Mouse (Mus musculus) heart, postnatal 25 days (tissue): ENCODE data around the gene Polr2c. TPM values are rescaled to one million over a fixed set of nuclear protein-coding genes. Genes with fewer than 3 reads are reported as not detected.
"Not testable (repeated sequence)": the region's sequence is repeated elsewhere in the genome, so short reads cannot be mapped to it uniquely, and the experiment has no call there.

ENCODE experiments used
- DNase-seq: peaks from one replicate; pipeline ENCODE4 v3.0.0; 2022; ENCODE audit warnings: low spot score
- intact Hi-C: fragments of 180-260 bp; cut with DNase I; formaldehyde crosslinking; loops from one replicate; pipeline ENCODE4 v1.15.1; 2025
- total RNA-seq, 2 experiments: library from RNA; stranded (reverse); gene quantifications; 2 replicates each; pipeline ENCODE4 v1.2.3; 2021

Polr2c gene
- 10 to 100 TPM; 57.5 to 64.3 TPM for total RNA-seq

DNA sequence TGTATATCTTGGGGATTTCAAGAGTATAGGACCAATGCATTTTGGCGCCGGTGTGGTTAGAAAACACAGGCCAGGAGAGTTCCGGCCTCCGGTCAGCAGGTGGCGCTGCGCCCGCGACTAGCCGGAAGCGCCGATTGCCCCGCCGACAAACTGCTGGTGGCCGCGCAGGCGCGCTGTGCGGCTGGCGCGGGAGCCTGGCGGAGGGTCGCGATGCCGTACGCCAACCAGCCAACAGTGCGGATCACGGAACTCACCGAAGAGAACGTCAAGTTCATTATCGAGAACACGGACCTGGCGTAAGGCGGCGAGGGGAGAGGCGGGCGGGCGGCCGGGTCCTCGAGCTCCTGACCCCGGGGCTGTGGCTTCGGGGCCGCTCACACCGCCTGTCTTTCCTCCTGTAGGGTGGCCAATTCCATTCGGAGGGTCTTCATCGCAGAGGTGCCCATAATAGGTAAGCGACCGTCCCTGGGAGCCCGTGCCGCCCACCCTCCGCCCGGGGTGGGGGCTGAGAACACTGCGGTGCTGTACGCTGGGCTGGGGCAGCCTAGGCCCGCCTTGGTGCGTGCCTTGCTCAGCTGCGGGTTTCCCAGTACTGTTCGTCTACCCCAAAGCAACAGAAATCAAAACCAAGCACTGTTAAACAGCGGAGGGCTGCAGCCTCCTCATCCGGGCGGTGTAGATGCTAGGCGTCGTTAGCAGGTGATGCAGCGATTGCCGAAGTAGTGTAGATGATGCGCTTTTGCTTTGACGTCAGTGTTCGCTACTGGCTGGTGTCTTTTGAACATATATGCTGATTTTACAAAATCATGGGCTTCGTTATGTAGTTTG is at the start of gene Polr2c:
Gene Polr2c, plus strand, starts transcription at position 105 of the 828 bp plus-strand sequence.
- intact Hi-C loops: no loop called here
- DNase-seq: peak; percentile 66

DNA sequence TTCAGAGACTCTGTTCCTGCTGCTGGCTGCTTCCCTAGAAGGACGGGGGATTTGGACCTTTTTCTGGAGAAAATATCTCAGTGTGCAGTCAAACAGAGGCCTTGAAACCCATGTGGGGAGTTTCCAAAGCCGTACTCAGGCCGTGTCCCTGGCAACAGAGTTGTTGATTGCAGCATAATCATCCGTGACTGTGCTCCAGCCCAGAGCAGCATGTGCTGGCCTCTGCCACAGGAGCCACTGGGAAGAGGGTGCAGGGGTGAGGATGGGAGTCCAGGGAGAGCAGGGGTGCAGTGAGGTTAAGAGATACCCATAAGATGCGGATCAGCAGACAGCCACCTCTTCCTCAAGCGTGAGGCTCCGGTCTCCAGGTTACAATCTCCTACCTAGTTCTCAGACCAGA is 49.7 kb upstream of the Polr2c start:
- no peak for DNase-seq
- intact Hi-C loops: no loop called here

DNA sequence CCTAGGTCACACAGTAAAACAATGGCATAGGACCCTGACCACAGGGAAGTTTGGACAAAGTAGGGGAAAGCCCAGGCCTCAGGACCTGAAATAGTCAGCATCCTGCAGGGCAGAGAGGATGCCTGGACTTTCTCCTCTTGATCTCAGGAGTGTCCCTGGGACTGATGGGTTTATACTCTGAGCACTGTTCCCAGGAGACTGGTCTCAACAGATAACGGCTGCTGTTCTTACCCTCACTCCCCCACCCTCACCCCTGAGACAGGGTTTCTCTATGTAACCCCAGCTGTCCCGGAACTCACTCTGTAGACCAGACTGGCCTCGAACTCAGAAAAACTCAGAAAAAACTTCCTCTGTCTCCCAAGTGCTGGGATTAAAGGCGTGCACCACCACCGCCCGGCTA is 48.9 kb upstream of the Polr2c start:
- intact Hi-C loops: no loop called here
- DNase-seq: no peak

DNA sequence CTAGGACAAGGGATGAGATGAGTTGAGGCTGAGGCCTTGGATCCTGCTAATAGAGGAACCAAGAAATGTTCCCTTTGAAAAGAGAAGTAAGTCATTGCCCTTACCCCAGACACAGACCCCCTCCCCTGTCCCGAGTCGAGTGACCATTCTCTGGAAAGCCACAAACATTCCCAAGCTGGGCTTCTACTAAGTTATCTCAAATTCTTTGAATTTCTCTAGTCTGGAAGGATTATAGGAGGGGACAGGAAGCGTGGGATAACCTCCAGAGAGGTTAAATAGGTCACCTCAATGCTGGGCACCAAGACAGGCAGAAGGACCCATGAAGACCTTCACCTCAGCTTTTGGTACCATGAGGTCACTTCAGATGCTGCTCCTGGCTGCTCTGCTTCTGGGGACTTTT is 47.1 kb upstream of the Polr2c start, which contains the start of gene Ccl17:
Gene Ccl17, plus strand, starts transcription at position 301 of the 400 bp plus-strand sequence.
- intact Hi-C loops: loop anchor here (2.0 to 5.0 kb wide), 3 partner anchors 25 to 283 kb away; partner anchors contain the start of genes Fam192a and Rspry1
- no peak for DNase-seq

DNA sequence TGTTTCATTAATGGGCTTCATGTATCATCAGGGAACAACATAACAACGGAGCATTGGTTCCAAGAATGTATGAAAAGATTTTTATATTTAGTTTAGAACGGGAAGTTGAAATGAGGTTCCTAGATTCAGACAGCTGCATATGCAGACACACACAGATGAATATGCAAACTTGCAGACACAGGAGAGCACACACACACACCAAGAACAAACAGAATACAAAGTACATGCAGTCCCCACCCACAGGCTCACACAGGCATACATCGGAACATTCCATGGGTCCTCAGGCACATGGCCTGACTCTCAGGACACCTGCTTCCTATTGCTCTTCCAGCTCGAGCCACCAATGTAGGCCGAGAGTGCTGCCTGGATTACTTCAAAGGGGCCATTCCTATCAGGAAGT is 46.4 kb upstream of the Polr2c start:
- DNase-seq: no peak
- intact Hi-C loops: loop anchor here (2.0 to 5.0 kb wide), 3 partner anchors 26 to 284 kb away; partner anchors contain the start of genes Fam192a and Rspry1

DNA sequence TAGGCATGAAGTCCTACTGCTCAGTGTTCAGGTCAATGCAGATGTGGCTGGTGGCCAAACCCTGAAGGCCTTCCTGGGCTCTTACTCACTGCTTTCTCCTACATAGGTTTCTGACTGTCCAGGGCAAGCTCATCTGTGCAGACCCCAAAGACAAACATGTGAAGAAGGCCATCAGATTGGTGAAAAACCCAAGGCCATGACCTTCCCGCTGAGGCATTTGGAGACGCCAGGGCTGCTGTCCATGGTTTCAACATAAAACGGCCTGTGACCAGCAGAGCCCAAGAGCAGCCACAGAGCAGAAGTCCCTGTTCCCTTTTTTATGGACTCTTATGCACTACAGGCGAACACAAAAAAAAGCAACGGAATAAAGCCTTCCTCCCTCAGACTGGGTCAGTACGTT is 45.6 kb upstream of the Polr2c start:
- intact Hi-C loops: loop anchor here (1.0 to 5.0 kb wide), 4 partner anchors 27 to 284 kb away; partner anchors contain the start of genes Fam192a and Rspry1
- no peak for DNase-seq

DNA sequence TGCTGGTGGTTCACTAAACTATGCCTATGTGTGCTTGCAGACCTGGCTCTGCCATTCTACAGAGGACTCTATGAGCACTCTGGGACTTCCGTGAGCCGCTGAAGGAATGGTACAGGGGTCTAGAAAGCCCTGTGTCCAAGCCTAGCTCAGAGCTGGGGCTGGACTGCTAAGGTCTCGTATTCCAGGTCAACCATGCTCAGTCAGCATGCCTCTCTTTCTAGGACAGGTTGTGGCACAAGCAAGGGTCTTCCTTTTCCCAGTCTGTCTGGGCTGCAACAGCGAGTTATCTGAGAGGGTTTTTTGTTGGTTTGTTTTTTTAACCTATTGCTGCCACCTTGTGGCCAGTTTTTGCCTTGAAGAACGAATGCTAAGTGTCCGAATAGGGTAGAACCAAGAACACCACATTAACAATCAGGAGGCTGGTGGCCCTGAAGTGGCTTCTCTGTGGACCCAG is 44.6 kb upstream of the Polr2c start:
- intact Hi-C loops: loop anchor here (1.0 to 5.0 kb wide), 3 partner anchors 108 to 285 kb away; partner anchors contain the start of genes Fam192a and Rspry1
- DNase-seq: peak; percentile 51

DNA sequence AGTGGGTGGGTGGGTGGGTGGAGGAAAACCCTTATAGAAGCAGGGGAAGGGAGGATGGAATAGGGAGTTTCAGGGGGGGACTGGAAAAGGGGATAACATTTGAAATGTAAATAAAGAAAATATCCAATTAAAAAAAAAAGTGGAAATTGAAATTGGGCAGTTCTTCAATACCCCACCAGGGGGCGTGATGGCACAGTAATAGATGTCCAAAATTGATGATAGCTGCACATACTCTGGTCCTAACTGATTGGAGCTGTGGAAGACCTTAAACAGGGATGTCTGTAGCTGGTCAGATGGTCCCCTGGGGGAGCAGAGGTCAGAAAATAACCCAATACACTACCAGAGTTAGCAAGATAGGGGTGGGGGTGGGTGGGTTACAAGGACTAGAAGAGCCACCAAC is 42.7 kb upstream of the Polr2c start:
- intact Hi-C loops: loop anchor here (2.0 to 5.0 kb wide), 3 partner anchors 94 to 287 kb away; partner anchors contain the start of genes Fam192a and Rspry1
- no peak for DNase-seq

DNA sequence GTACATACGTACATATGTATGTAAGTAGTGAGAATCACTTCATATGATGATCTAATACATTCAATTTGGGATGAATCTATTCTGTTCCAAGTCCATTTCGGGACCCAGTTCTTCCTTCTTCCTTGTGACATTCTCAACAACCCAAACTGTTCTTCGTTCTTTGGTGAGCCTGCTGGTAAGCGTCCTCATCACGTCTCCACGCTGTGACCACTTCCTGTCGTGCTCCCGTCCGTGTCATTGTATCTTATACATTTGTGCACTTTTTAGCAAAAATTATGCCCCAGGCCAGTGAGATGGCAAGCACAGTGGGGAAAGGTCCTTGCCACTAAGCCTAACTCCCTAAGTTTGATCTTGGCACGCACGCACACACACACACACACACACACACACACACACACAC is 39.3 kb upstream of the Polr2c start:
- DNase-seq: no peak
- intact Hi-C loops: no loop called here

DNA sequence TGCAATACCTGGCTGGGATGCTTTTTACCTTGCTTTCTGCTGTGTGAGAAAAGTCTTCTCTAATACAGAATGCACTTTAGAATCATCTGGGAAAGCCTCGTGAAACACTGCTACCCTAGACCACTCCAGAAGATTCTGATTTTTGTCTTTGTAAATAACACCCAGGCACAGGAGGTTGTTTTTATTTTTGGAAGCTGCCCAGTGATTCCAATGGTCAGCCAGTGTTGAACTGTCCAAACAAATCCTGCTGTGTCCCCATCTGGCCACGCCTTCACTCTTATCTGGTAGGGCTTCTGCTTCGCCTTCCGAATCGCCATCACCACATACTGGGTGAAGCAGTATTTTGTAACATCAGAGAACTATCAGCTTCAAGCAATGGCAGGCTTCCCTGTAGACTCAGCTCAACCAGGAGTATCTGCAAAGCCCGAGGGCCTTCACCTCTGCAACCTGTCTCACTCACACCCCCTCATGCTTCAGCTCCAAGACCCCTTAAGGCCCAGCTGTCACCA is 37.5 kb upstream of the Polr2c start:
- intact Hi-C loops: no loop called here

DNA sequence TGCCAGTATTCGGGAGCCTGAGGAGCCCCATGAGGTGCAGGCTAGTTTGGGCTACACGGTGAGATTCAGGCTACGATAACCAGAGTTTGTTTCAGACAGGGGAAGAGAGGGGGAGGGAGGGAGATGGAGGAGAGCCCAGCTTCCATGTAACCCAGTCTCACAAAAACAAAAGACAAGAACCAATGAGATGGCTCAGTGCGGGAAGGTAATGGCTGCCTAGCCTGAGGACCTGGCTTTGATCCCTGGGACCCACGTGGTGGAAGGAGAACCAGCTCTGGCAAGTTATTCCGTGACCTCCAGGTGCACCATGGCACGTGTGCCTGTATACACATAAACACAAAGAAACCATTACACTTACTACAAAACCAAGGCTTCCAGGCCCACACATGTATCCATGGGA is 36.7 kb upstream of the Polr2c start:
- intact Hi-C loops: no loop called here
- no peak for DNase-seq

More for the DNA sequence above, 37.5 kb upstream of the Polr2c start:
- no peak for DNase-seq

DNA sequence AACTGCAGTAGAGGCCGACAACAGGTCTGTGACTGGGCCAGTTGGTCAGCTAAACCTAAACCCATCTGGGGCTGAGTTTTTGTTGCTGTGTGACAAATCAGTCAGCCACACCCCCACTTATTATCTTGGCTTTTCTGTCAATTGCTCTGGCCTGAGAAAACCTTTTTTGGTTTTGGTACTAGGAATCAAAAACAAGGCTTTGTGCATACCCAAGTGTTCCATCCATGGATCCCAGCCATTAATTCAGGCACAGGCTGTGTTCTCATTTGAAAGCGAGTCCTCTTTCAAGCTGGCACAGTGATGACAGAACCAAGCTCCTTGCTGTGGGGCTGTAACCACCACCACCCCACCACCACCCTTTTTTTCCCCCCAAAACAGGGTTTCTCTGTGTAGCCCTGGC is 35.9 kb upstream of the Polr2c start:
- intact Hi-C loops: no loop called here
- no peak for DNase-seq

DNA sequence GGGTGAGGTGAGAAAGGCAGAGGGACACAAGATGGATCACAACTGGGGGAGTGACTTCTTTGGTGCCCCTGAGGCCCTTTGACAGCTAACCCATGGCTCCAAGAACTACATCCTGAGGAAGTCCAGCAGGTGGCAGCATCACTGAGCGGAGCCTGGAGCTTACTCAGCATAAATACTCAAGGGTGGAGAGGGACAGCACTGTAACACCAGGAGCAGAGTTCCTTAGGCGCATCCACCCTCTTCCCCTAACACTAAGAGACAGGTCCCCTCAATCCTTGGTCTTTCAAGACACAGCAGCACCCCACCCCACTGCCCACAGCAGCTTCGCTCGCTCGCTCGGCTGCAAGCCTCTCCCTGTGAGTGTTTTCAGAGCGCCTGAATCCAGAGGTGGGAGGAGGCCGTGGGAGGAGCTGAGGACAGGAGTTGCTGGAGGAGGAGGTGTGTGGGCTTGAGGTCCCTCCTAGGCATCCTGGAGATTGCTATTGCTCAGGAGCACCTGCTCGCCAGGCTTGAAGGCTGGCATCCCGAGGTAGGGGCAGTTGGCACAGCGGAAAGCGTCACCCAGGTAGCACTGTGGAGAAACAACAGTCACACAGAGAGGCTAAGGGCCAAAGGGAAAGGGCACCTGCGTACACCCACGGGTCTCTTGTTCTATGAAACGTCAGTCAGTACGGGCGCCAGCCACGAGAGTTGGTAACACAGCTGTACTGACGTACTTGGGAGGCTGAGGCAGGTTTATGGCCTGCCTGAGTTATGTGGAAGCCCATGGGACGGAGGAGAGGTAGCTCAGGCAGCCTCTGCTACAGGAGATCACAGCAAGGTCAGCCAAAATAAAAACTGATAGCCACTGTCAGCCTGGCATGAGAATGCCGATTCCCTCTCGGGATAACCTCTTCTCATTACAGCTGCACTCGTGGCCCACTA is 34.4 kb upstream of the Polr2c start:
- intact Hi-C loops: loop anchor here (2.0 kb wide), 1 partner anchor 86 kb away; no protein-coding TSS in a partner anchor

DNA sequence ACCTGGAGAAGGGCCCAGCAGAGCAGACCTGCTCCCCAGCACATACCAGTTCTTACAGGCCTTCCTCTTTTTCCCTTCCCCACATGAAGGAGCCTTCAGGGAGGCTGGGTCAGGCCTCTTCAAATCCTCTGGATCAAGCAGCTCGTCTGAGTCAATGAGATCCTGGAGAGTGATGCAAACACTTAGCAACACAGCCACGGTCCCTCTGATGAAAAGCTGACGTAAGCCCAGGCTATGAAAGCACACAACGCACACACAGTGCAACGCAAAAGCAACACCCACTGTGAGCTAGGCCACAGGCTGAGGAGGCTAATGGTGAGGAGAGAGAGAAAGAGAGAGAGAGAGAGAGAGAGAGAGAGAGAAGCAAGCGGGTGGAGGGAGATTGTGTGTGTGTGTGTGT is 32.1 kb upstream of the Polr2c start:
- no peak for DNase-seq
- intact Hi-C loops: no loop called here

More for the DNA sequence above, 34.4 kb upstream of the Polr2c start:
- no peak for DNase-seq

DNA sequence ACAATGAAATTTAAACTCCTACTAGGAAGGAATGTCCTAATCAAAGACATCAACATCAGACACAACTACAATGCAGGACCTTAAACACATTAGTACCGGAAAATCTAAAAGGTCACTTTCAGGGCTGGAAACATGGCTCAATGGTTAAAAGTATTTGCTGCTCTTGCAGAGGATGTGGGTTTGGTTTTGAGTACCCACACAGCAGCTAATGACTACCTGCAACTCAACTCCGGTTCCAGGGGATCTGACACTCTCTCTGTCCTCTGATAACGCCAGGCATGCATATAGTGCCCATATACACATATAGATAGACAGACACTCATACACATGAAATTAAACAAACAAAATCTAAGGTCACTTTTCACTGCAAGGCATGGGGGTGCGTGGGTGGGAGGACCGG is 31.0 kb upstream of the Polr2c start:
- intact Hi-C loops: no loop called here
- no peak for DNase-seq

DNA sequence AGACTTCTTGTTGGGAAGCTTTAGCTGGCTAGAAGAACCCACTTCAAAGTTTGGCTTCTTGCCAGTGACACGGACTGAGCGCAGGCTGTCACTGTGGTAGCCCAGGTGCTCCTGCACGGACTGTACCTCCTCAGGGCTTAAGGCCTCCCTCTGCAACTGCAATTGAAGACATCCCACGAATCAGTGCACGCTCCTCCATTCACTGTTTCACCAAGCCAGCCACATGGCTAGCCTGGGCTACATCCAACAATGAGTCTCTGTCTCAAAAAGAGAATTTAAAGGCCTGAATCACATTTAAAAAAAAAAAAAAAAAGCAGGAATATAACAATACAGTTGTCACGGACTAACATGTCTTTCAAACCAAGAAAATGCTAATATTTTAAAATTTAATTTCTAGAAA is 29.0 kb upstream of the Polr2c start:
- intact Hi-C loops: no loop called here

DNA sequence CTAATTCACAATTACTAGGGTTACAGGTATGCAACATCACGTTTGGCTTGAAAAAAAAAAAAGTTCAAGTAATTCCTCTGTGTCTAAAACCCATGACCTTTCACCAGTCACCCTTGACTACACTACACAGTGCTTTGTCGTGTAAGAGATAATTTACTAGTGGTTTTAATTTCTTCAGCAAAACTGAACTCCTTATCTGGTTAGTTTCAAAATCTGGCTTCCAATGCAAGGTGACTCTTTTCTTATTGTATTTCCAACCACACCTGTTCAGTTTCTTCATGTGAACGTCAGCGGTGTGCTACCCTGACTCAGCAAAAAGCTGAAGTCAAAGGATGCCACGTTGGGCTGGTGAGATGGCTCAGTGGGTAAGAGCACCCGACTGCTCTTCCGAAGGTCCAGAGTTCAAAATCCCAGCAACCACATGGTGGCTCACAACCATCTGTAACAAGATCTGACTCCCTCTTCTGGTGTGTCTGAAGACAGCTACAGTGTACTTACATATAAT is 23.3 kb upstream of the Polr2c start:
- DNase-seq, intact Hi-C loops: not testable (repeated sequence)

More for the DNA sequence above, 29.0 kb upstream of the Polr2c start:
- DNase-seq: no peak

DNA sequence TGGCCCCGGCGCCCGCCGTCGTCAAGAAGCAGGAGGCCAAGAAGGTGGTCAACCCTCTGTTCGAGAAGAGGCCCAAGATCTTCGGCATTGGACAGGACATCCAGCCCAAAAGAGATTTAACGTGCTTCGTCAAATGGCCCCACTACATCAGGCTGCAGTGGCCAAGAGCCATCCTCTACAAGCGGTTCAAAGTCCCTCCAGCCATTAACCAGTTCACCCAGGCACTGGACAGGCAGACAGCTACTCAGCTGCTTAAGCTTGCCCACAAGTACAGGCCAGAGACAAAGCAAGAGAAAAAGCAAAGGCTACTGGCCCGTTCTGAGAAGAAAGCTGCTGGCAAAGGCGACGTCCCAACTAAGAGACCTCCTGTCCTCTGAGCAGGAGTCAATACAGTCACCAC is 21.5 kb upstream of the Polr2c start:
- intact Hi-C loops, DNase-seq: not testable (repeated sequence)

DNA sequence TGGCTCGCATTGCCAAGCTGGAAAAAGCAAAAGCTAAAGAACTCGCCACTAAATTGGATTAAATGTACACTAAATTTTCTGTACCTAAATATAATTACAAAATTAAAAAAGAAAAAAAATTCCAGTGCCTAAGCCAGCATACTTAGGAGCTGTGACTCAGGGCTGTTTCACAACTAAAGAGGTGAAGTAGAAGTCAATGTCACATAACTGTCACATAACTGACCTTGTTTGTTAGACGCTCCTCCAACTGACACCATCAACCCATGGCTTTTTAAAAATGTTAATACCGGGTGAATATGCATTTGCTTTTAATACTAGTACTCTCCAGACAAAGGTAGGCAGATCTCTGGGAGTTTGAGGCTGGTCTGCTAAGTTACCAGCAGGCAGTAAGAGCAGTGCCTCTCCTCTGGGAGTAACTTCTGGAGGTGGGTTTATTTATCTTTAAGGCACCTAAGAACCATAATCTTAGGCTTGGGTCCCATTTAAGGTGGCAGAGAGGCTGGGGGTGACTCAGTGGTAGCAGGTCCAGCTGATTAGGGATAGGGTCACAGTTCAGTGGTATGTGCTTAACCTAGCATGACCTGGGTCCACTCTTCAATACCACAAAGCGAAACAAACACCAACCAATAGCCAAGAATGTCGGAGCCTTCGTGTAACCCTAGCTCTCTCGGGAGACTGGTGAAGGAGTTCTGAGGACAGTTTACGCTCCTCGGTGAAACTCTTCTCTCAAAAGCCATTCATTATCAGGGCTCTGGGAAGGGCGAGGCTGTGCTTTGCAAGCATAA is 20.6 kb upstream of the Polr2c start:
- no peak for DNase-seq
- intact Hi-C loops: no loop called here
